Mouse (Mus musculus): ENCODE data around the gene Dscaml1. TPM values are rescaled to one million over a fixed set of nuclear protein-coding genes. Genes with fewer than 3 reads are reported as not detected.

Gene Dscaml1
- polyA plus RNA-seq, 2 experiments: not detected

GRCm38 (mm10) chr9:45783249-45784069, 357.0 kb downstream of the Dscaml1 start:
- ATAC-seq (ENCODE audit: insufficient read depth) (no peak), DNase-seq (ENCODE audit: low read depth in 3 of 3, low spot score in 3 of 3) (no peak)
- H3K9ac ChIP-seq (replicated peaks): no peak overlapping the region
- WGBS (ENCODE audit: insufficient replicate concordance): 70% methylated on average over 12 of the region's 12 CpGs
- H3K4me3 ChIP-seq (ENCODE audit: insufficient read depth in 1 of 2, low read depth in 2 of 2, low read length in 2 of 2): no peak overlapping the region
- peaks cover 7 to 11% of the 10 kb centered on the region in 2 experiments for H3K4me1 ChIP-seq (replicated peaks; ENCODE audit: control insufficient read depth in 2 of 2, insufficient read depth in 2 of 2, low read length in 1 of 2)
- no peaks in the 10 kb centered on the region for H3K27me3 ChIP-seq (ENCODE audit: control insufficient read depth, insufficient read depth, low read length)
- no peak overlapping the region for H3K27ac ChIP-seq
- TF ChIP-seq EP300 (IDR thresholded peaks at IDR 0.05; ENCODE audit: low read depth): no peak
- H3K36me3 ChIP-seq (replicated peaks; ENCODE audit: control insufficient read depth, insufficient read depth, low read depth): no peaks in the 10 kb centered on the region; the same call in 1 of the 2 replicates
- H3K9me3 ChIP-seq (ENCODE audit: control insufficient read depth, low read length): no peaks in the 10 kb centered on the region
- H3K4me2 ChIP-seq (ENCODE audit: low read depth): no peak overlapping the region

DNA sequence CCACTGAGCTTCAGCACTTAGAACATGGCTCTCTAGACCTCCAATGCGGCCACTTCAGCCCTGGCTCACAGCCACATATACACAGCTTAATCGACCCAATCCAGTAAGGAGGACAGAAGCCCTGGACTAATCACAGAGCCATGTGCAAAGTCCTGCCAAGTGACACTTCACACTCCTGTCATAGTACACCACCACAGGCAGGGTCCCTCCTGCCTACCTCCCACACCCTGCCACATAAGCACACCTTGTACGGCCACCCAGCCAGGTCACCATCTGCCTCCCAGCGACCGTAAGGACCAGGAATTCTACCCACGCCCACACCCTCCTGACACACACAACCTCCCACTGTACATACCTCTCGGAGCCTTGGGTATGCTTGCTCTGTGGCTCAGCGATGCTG, 360.6 kb downstream of the Dscaml1 start:
- no peak for TF ChIP-seq CTCF (IDR thresholded peaks at IDR 0.05; ENCODE audit: low read depth)
- no peak for TF ChIP-seq EP300 (IDR thresholded peaks at IDR 0.05; ENCODE audit: low read depth)
- Histone ChIP-seq H3K4me2 (ENCODE audit: low read depth) (peak overlapping the region; percentile 11), H3K27ac (no peak overlapping the region), H3K27me3 (ENCODE audit: control insufficient read depth, insufficient read depth, low read length) (no peaks in the 10 kb centered on the region), H3K9me3 (ENCODE audit: control insufficient read depth, low read length) (no peaks in the 10 kb centered on the region), H3K4me3 (ENCODE audit: insufficient read depth in 1 of 2, low read depth in 2 of 2, low read length in 2 of 2) (no peak overlapping the region), H3K9ac (replicated peaks) (no peak overlapping the region; the same call in 1 of the 2 replicates), H3K36me3 (replicated peaks; ENCODE audit: control insufficient read depth, insufficient read depth, low read depth) (no peaks in the 10 kb centered on the region), H3K4me1 (replicated peaks; ENCODE audit: control insufficient read depth in 2 of 2, insufficient read depth in 2 of 2, low read length in 1 of 2) (peaks cover 8 to 13% of the 10 kb centered on the region in 2 experiments)
- DNase-seq (ENCODE audit: low read depth in 3 of 3, low spot score in 3 of 3): no peak
- ATAC-seq (ENCODE audit: insufficient read depth): no peak
- 71% methylated on average over 8 of the region's 8 CpGs for WGBS (ENCODE audit: insufficient replicate concordance)

DNA sequence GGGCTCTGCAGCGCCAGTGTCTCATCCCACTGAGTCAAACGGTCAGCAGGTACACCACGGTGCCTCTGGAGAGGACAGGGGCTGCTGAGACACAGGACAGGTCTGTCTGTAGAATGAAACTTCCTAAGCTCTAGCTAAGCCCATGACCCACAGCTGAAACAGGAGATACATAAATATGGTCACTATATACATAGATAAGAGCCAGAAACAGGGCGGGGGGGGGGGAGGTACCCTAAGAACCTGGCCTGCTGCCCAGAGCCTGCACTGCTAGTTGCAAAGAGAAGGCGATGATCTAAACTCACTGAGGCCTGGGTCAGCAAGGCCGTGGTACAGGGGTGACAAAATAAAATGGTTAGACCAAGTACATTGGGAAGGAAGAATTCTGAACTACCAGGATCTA, 361.1 kb downstream of the Dscaml1 start:
- Histone ChIP-seq H3K27ac (no peak overlapping the region), H3K36me3 (replicated peaks; ENCODE audit: control insufficient read depth, insufficient read depth, low read depth) (no peaks in the 10 kb centered on the region), H3K4me3 (ENCODE audit: insufficient read depth in 1 of 2, low read depth in 2 of 2, low read length in 2 of 2) (no peak overlapping the region), H3K4me1 (replicated peaks; ENCODE audit: control insufficient read depth in 2 of 2, insufficient read depth in 2 of 2, low read length in 1 of 2) (peaks cover 8 to 13% of the 10 kb centered on the region in 2 experiments), H3K9ac (replicated peaks) (peak overlapping the region; percentile 18; the same call in 1 of the 2 replicates), H3K4me2 (ENCODE audit: low read depth) (peak overlapping the region; percentile 11), H3K27me3 (ENCODE audit: control insufficient read depth, insufficient read depth, low read length) (no peaks in the 10 kb centered on the region), H3K9me3 (ENCODE audit: control insufficient read depth, low read length) (no peaks in the 10 kb centered on the region)
- TF ChIP-seq EP300 (IDR thresholded peaks at IDR 0.05; ENCODE audit: low read depth) (peak; percentile 42), CTCF (IDR thresholded peaks at IDR 0.05; ENCODE audit: low read depth) (no peak)
- peak; percentile 62; the same call in 1 of the 2 replicates for ATAC-seq (ENCODE audit: insufficient read depth)
- peak; percentile 17 to 31 (median 30) for DNase-seq (ENCODE audit: low read depth in 3 of 3, low spot score in 3 of 3)
- WGBS (ENCODE audit: insufficient replicate concordance): 51% methylated on average over 6 of the region's 6 CpGs

- H3K9ac ChIP-seq (replicated peaks): no peak overlapping the region
- no peak overlapping the region for H3K27ac ChIP-seq
- no peaks in the 10 kb centered on the region for H3K9me3 ChIP-seq (ENCODE audit: control insufficient read depth, low read length)
- WGBS (ENCODE audit: insufficient replicate concordance): 17% methylated on average over 5 of the region's 5 CpGs
- peaks cover 8 to 13% of the 10 kb centered on the region in 2 experiments for H3K4me1 ChIP-seq (replicated peaks; ENCODE audit: control insufficient read depth in 2 of 2, insufficient read depth in 2 of 2, low read length in 1 of 2)
- DNase-seq (ENCODE audit: low read depth in 3 of 3, low spot score in 3 of 3) (peak in 1 of 3 experiments; percentile 10), ATAC-seq (ENCODE audit: insufficient read depth) (peak; percentile 78)
- no peaks in the 10 kb centered on the region for H3K27me3 ChIP-seq (ENCODE audit: control insufficient read depth, insufficient read depth, low read length)
- no peak for TF ChIP-seq CTCF (IDR thresholded peaks at IDR 0.05; ENCODE audit: low read depth)
- TF ChIP-seq EP300 (IDR thresholded peaks at IDR 0.05; ENCODE audit: low read depth): peak; percentile 33
- H3K4me3 ChIP-seq (ENCODE audit: insufficient read depth in 1 of 2, low read depth in 2 of 2, low read length in 2 of 2): no peak overlapping the region
- H3K4me2 ChIP-seq (ENCODE audit: low read depth): no peak overlapping the region
- no peaks in the 10 kb centered on the region for H3K36me3 ChIP-seq (replicated peaks; ENCODE audit: control insufficient read depth, insufficient read depth, low read depth)
These were observed 362.0 kb downstream of the Dscaml1 start for GRCm38 (mm10) chr9:45788405-45788804.

DNA sequence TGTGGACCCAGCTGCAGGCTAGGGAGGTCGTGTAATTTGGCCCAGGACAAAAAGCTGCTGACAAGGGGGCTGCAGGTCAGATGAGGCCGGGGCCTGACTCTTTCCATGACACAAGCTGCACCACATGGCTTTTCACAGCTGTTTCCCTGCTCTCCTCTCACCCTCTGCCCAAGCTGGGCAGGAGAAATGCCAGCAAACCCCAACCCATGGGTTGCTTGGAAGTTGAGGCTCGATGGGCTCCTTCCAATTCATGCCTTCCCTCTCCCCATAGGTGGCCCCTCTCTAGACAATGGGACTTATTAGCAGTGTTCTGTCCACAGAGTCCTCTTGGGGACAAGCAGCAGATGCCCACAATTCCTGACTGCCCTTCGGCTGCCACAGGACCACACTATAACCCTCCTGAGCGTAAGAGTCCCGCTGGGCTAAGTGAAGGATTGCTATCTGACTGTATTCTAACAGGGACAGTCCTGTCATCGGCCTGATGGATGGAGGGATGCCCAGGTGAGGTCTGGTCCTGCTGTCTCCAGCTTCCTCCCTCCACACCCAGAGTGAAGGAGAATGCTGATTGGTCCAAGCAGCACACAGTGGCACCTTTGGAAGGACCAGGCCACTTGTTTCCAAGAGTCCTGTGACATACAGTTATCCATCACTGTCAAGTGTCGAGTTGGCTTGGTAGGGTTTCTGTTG, 365.2 kb downstream of the Dscaml1 start:
- no peak overlapping the region for H3K27ac ChIP-seq
- H3K9me3 ChIP-seq (ENCODE audit: control insufficient read depth, low read length): no peaks in the 10 kb centered on the region
- TF ChIP-seq EP300 (IDR thresholded peaks at IDR 0.05; ENCODE audit: low read depth) (no peak), CTCF (IDR thresholded peaks at IDR 0.05; ENCODE audit: low read depth) (no peak)
- no peak overlapping the region for H3K4me2 ChIP-seq (ENCODE audit: low read depth)
- WGBS (ENCODE audit: insufficient replicate concordance): 66% methylated on average over 8 of the region's 8 CpGs
- DNase-seq (ENCODE audit: low read depth in 3 of 3, low spot score in 3 of 3): no peak
- H3K4me3 ChIP-seq (ENCODE audit: insufficient read depth in 1 of 2, low read depth in 2 of 2, low read length in 2 of 2): no peak overlapping the region
- no peaks in the 10 kb centered on the region for H3K27me3 ChIP-seq (ENCODE audit: control insufficient read depth, insufficient read depth, low read length)
- H3K36me3 ChIP-seq (replicated peaks; ENCODE audit: control insufficient read depth, insufficient read depth, low read depth): no peaks in the 10 kb centered on the region
- peaks cover 8 to 16% of the 10 kb centered on the region in 2 experiments for H3K4me1 ChIP-seq (replicated peaks; ENCODE audit: control insufficient read depth in 2 of 2, insufficient read depth in 2 of 2, low read length in 1 of 2)
- no peak overlapping the region for H3K9ac ChIP-seq (replicated peaks)
- no peak for ATAC-seq (ENCODE audit: insufficient read depth)
